Mouse (Mus musculus) kidney, adult 9 months (tissue): ENCODE data around the gene Slc45a1.

Source experiments
- DNase-seq: peaks from one replicate; pipeline ENCODE4 v3.0.0; 2022

The Slc45a1 gene

GRCm38 (mm10) chr4:150651390-150652277 is at the start of gene Slc45a1:
Slc45a1 (minus strand) TSS chr4:150652174.
- no peak for DNase-seq

- DNase-seq: no peak
Observed at GRCm38 (mm10) chr4:150700849-150701248, 48.9 kb upstream of the Slc45a1 start.

- DNase-seq: peak; percentile 38
Observed at GRCm38 (mm10) chr4:150694434-150695108, 42.6 kb upstream of the Slc45a1 start.

- no peak for DNase-seq
Observed at GRCm38 (mm10) chr4:150692861-150693403, 41.0 kb upstream of the Slc45a1 start.

GRCm38 (mm10) chr4:150690759-150691158 is 38.8 kb upstream of the Slc45a1 start:
- peak; percentile 64 for DNase-seq

GRCm38 (mm10) chr4:150689553-150689952 is 37.6 kb upstream of the Slc45a1 start:
- DNase-seq: peak; percentile 48

GRCm38 (mm10) chr4:150687126-150687753 is 35.3 kb upstream of the Slc45a1 start:
- DNase-seq: peak; percentile 49

GRCm38 (mm10) chr4:150686538-150686937 is 34.6 kb upstream of the Slc45a1 start:
- DNase-seq: no peak

GRCm38 (mm10) chr4:150685778-150686493 is 34.0 kb upstream of the Slc45a1 start:
- no peak for DNase-seq

GRCm38 (mm10) chr4:150685043-150685777 is 33.2 kb upstream of the Slc45a1 start:
- peak; percentile 95 for DNase-seq

- DNase-seq: no peak
Observed at GRCm38 (mm10) chr4:150680373-150680772, 28.4 kb upstream of the Slc45a1 start.

- no peak for DNase-seq
Observed at GRCm38 (mm10) chr4:150678789-150679188, 26.8 kb upstream of the Slc45a1 start.

GRCm38 (mm10) chr4:150677846-150678224 is 25.9 kb upstream of the Slc45a1 start:
- DNase-seq: no peak

- no peak for DNase-seq
Observed at GRCm38 (mm10) chr4:150677126-150677845, 25.3 kb upstream of the Slc45a1 start.

GRCm38 (mm10) chr4:150676029-150676428 is 24.1 kb upstream of the Slc45a1 start:
- DNase-seq: no peak

GRCm38 (mm10) chr4:150675274-150675673 is 23.3 kb upstream of the Slc45a1 start:
- DNase-seq: no peak

GRCm38 (mm10) chr4:150665806-150666205 is 13.8 kb upstream of the Slc45a1 start:
- DNase-seq: no peak

GRCm38 (mm10) chr4:150664726-150665125 is 12.8 kb upstream of the Slc45a1 start:
- no peak for DNase-seq

- DNase-seq: peak; percentile 70
Observed at GRCm38 (mm10) chr4:150663192-150663591, 11.2 kb upstream of the Slc45a1 start.

- DNase-seq: no peak
Observed at GRCm38 (mm10) chr4:150661886-150662285, 9.9 kb upstream of the Slc45a1 start.
